Mouse (Mus musculus): Measurements from ENCODE around the gene Iffo1. TPM values are rescaled to one million over a fixed set of nuclear protein-coding genes. Genes with fewer than 3 reads are reported as not detected.

Iffo1 gene
- polyA plus RNA-seq, 1 experiment = 97.6 TPM

DNA sequence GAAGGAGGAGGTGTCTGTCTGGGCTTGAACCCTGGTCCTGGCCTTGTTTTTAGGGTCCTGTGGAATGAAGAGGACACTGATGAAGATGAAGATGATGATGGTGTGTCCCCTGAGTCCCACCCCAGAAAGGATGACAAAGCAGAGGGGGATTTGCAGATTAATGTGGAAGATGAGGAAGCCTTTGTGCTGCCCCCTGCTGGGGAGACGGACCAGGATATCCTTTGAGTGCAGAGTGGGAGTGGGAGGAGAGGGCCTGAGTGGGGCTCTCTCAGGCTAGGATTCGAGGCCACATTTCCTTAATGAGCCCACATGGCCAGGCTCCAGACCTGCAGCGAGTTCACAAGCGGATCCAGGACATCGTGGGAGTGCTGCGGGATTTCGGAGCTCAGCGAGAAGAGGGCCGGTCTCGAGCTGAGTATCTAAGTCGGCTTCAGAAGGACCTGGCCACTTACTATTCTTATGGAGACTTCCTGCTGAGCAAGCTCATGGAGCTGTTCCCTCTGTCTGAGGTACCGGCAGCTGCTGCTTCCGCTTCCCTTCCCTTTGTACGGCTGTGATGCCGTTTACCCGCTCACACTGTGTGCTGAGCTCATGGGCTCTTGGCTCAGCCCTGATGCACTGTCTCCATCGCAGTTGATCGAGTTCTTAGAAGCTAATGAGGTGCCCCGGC, 7.9 kb upstream of the Iffo1 start:
- no peak overlapping the region for H3K27ac ChIP-seq (ENCODE audit: insufficient read depth, low read length)
- TF ChIP-seq POLR2A (IDR thresholded peaks at IDR 0.05; ENCODE audit: extremely low read depth, insufficient read depth, low read length) (no peak), CTCF (IDR thresholded peaks at IDR 0.05; ENCODE audit: extremely low read depth, insufficient read depth, low read length) (peak; percentile 48)
- peaks cover 1% of the 10 kb centered on the region; the same call in 1 of the 2 replicates for H3K4me1 ChIP-seq (ENCODE audit: control insufficient read depth, insufficient read depth, low read length)

GRCm38 (mm10) chr6:125139747-125140146, 5.3 kb upstream of the Iffo1 start:
- H3K4me1 ChIP-seq (ENCODE audit: control insufficient read depth, insufficient read depth, low read length) = no peaks in the 10 kb centered on the region
- TF ChIP-seq POLR2A (IDR thresholded peaks at IDR 0.05; ENCODE audit: extremely low read depth, insufficient read depth, low read length) (no peak), CTCF (IDR thresholded peaks at IDR 0.05; ENCODE audit: extremely low read depth, insufficient read depth, low read length) (no peak)
- no peak overlapping the region for H3K4me3 ChIP-seq (ENCODE audit: insufficient read depth, low read length)
- no peak overlapping the region for H3K27ac ChIP-seq (ENCODE audit: insufficient read depth, low read length)

More for the DNA sequence above, 7.9 kb upstream of the Iffo1 start:
- no peak overlapping the region for H3K4me3 ChIP-seq (ENCODE audit: insufficient read depth, low read length)

GRCm38 (mm10) chr6:125142436-125142835, 2.6 kb upstream of the Iffo1 start:
- Histone ChIP-seq H3K4me1 (ENCODE audit: control insufficient read depth, insufficient read depth, low read length) (no peaks in the 10 kb centered on the region), H3K27ac (ENCODE audit: insufficient read depth, low read length) (no peak overlapping the region), H3K4me3 (ENCODE audit: insufficient read depth, low read length) (no peak overlapping the region)
- TF ChIP-seq POLR2A (IDR thresholded peaks at IDR 0.05; ENCODE audit: extremely low read depth, insufficient read depth, low read length) (no peak), CTCF (IDR thresholded peaks at IDR 0.05; ENCODE audit: extremely low read depth, insufficient read depth, low read length) (no peak)

- TF ChIP-seq POLR2A (IDR thresholded peaks at IDR 0.05; ENCODE audit: extremely low read depth, insufficient read depth, low read length) = no peak
- no peak for TF ChIP-seq CTCF (IDR thresholded peaks at IDR 0.05; ENCODE audit: extremely low read depth, insufficient read depth, low read length)
- Histone ChIP-seq H3K4me3 (ENCODE audit: insufficient read depth, low read length) (no peak overlapping the region), H3K4me1 (ENCODE audit: control insufficient read depth, insufficient read depth, low read length) (no peaks in the 10 kb centered on the region; the same call in 1 of the 2 replicates), H3K27ac (ENCODE audit: insufficient read depth, low read length) (no peak overlapping the region)
These were observed 1.9 kb upstream of the Iffo1 start for GRCm38 (mm10) chr6:125143128-125143527.

- H3K27ac ChIP-seq (ENCODE audit: insufficient read depth, low read length) = no peak overlapping the region
- H3K4me3 ChIP-seq (ENCODE audit: insufficient read depth, low read length) = no peak overlapping the region
- peaks cover 4% of the 10 kb centered on the region; the same call in 1 of the 2 replicates for H3K4me1 ChIP-seq (ENCODE audit: control insufficient read depth, insufficient read depth, low read length)
- no peak for TF ChIP-seq POLR2A (IDR thresholded peaks at IDR 0.05; ENCODE audit: extremely low read depth, insufficient read depth, low read length)
- TF ChIP-seq CTCF (IDR thresholded peaks at IDR 0.05; ENCODE audit: extremely low read depth, insufficient read depth, low read length) = no peak
These were observed 1.1 kb upstream of the Iffo1 start for GRCm38 (mm10) chr6:125143904-125144303.

DNA sequence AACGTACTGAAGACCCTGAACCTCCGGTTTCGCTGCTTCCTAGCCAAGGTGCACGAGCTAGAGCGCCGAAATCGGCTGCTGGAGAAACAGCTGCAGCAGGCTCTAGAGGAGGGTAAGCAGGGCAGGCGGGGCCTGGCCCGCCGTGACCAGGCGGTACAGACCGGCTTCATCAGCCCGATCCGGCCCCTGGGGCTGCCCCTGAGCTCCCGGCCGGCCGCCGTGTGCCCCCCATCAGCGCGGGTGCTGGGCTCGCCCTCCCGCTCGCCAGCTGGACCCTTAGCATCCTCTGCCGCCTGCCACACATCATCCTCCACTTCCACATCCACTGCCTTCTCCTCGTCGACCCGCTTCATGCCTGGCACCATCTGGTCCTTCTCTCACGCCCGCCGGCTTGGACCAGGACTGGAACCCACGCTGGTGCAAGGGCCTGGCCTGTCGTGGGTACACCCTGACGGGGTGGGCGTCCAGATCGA, 474 bp downstream of the Iffo1 start:
- Histone ChIP-seq H3K4me1 (ENCODE audit: control insufficient read depth, insufficient read depth, low read length) (peaks cover 7% of the 10 kb centered on the region), H3K4me3 (ENCODE audit: insufficient read depth, low read length) (peak overlapping the region; percentile 80), H3K27ac (ENCODE audit: insufficient read depth, low read length) (peak overlapping the region; percentile 61)
- no peak for TF ChIP-seq POLR2A (IDR thresholded peaks at IDR 0.05; ENCODE audit: extremely low read depth, insufficient read depth, low read length)
- TF ChIP-seq CTCF (IDR thresholded peaks at IDR 0.05; ENCODE audit: extremely low read depth, insufficient read depth, low read length) = no peak

DNA sequence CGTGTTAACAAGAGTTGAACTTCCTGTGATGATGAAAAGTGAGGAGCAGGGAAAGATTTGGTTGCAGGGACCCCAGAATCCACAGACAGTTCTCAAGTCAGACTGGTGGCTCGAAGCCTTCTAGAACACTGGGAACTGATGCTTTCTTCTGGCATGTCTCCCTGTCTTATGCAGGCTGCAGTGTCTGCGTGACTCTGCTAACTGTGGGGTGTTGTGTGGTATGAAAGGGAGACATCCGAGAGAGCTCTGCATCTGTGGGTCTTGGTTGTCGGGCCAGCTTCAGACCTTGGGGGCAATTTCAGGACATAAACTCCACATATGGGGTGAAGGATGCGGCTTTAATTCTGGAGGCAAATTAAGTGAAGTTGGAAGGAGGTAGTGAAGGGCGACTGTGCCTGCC, 1.1 kb downstream of the Iffo1 start:
- TF ChIP-seq POLR2A (IDR thresholded peaks at IDR 0.05; ENCODE audit: extremely low read depth, insufficient read depth, low read length) = peak; percentile 67; the same call in 1 of the 2 replicates
- no peak for TF ChIP-seq CTCF (IDR thresholded peaks at IDR 0.05; ENCODE audit: extremely low read depth, insufficient read depth, low read length)
- Histone ChIP-seq H3K4me1 (ENCODE audit: control insufficient read depth, insufficient read depth, low read length) (peaks cover 7% of the 10 kb centered on the region), H3K27ac (ENCODE audit: insufficient read depth, low read length) (peak overlapping the region; percentile 75), H3K4me3 (ENCODE audit: insufficient read depth, low read length) (peak overlapping the region; percentile 80)

DNA sequence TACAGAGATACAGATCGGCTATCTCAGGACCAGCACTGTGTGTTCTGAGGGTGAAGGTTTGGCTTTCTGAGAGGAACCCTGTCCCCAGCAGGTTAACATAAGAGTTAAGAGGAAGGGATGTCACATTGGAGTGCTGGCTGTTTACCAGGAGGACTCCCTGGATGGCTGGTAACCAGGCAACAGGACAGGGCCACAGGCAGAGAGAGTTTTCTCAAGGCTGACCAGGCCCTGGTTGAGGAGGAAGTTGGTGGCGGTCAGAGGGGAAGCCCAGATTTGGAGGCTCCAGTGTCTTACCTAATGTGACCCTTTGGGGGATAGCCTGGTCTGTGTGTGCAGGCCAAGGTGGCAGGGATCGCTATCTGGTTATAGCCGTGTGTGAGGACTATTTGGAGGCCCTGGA, 1.8 kb downstream of the Iffo1 start:
- peak overlapping the region; percentile 80 for H3K4me3 ChIP-seq (ENCODE audit: insufficient read depth, low read length)
- peaks cover 7% of the 10 kb centered on the region for H3K4me1 ChIP-seq (ENCODE audit: control insufficient read depth, insufficient read depth, low read length)
- H3K27ac ChIP-seq (ENCODE audit: insufficient read depth, low read length) = peak overlapping the region; percentile 75
- TF ChIP-seq CTCF (IDR thresholded peaks at IDR 0.05; ENCODE audit: extremely low read depth, insufficient read depth, low read length) (no peak), POLR2A (IDR thresholded peaks at IDR 0.05; ENCODE audit: extremely low read depth, insufficient read depth, low read length) (no peak)

- H3K27ac ChIP-seq (ENCODE audit: insufficient read depth, low read length) = peak overlapping the region; percentile 75
- H3K4me3 ChIP-seq (ENCODE audit: insufficient read depth, low read length) = peak overlapping the region; percentile 80
- TF ChIP-seq POLR2A (IDR thresholded peaks at IDR 0.05; ENCODE audit: extremely low read depth, insufficient read depth, low read length) (no peak), CTCF (IDR thresholded peaks at IDR 0.05; ENCODE audit: extremely low read depth, insufficient read depth, low read length) (no peak)
- H3K4me1 ChIP-seq (ENCODE audit: control insufficient read depth, insufficient read depth, low read length) = peaks cover 7% of the 10 kb centered on the region
These were observed 2.3 kb downstream of the Iffo1 start for GRCm38 (mm10) chr6:125147329-125147728.
